ENCODE assay signal across 10 mouse cellular contexts in genomic region chr9:75775129-75775845, GRCm38 (mm10). TPM values are rescaled to one million over a fixed set of nuclear protein-coding genes. Genes with fewer than 3 reads are reported as not detected.
DNase-seq lines count a peak whose midpoint lies in the region; ATAC-seq lines count a peak whose summit lies in the region.
"Had no signal": no experiment of that assay in that cellular context is flagged by ENCODE, and none has a peak within 500 bp of the region (broad histone marks: within the 10 kb centered on the region; RNA-seq: fewer than 3 reads in every experiment).

Gene Bmp5, plus strand, starts transcription at chr9:75775364.

- H3K4me3 ChIP-seq in heart, embryonic 16.5 days (ENCODE audit: low read length), result peak within 1 kb of the TSS; percentile 53
- H3K4me3 ChIP-seq in intestine, embryonic 15.5 days (replicated peaks), result peak within 1 kb of the TSS; percentile 34
- no peak within 1 kb of the TSS for H3K4me3 ChIP-seq in midbrain, embryonic 14.5 days (replicated peaks; ENCODE audit: low read depth, low read length)

- peak within 1 kb of the TSS; percentile 74 for H3K27ac ChIP-seq in heart, embryonic 16.5 days (ENCODE audit: low read length)
- peak within 1 kb of the TSS; percentile 40; the same call in 1 of the 2 replicates for H3K27ac ChIP-seq in intestine, embryonic 15.5 days
- no peak within 1 kb of the TSS for H3K27ac ChIP-seq in midbrain, embryonic 14.5 days (replicated peaks; ENCODE audit: low read depth, low read length)

- WGBS in heart, embryonic 16.5 days, result 20% methylated on average over 7 of the region's 7 CpGs
- WGBS in intestine, embryonic 15.5 days, result 21% methylated on average over 7 of the region's 7 CpGs
- WGBS in midbrain, embryonic 14.5 days, result 26% methylated on average over 7 of the region's 7 CpGs

- ATAC-seq in heart, embryonic 16.5 days (replicated peaks; ENCODE audit: extremely low read depth, insufficient read depth, low FRiP score), result no peak
- ATAC-seq in intestine, embryonic 15.5 days, result no peak
- ATAC-seq in midbrain, embryonic 14.5 days (ENCODE audit: low FRiP score, low TSS enrichment), result no peak

- intact Hi-C loops in heart, postnatal 14 days (cut with DNase I), result no loop called here

- DNase-seq in heart, postnatal 14 days, result no peak
- peak; percentile 24 for DNase-seq in embryo, embryonic 11.5 days (ENCODE audit: low read depth, low spot score)
- DNase-seq in midbrain, embryonic 14.5 days, result peak; percentile 25
- DNase-seq in ovary, postnatal 36 days (ENCODE audit: low spot score), result no peak
- DNase-seq in right cerebral cortex, postnatal 14 days, result no peak
- DNase-seq in kidney, adult 11 months, result no peak
- DNase-seq: left cerebral cortex, postnatal 4 days; spleen, adult 18-20 months had no signal

- no peaks in the 10 kb centered on the region for H3K36me3 ChIP-seq in heart, embryonic 16.5 days (ENCODE audit: control insufficient read depth, insufficient read depth)
- no peaks in the 10 kb centered on the region for H3K36me3 ChIP-seq in intestine, embryonic 15.5 days
- no peaks in the 10 kb centered on the region for H3K36me3 ChIP-seq in midbrain, embryonic 14.5 days (ENCODE audit: control insufficient read depth, insufficient read depth, low read length)

- peak within 1 kb of the TSS; percentile 70 for H3K9ac ChIP-seq in heart, embryonic 16.5 days (ENCODE audit: low read length)
- H3K9ac ChIP-seq in intestine, embryonic 15.5 days, result peak within 1 kb of the TSS; percentile 39; the same call in 1 of the 2 replicates
- no peak within 1 kb of the TSS for H3K9ac ChIP-seq in midbrain, embryonic 14.5 days (replicated peaks; ENCODE audit: low read length)

- no peaks in the 10 kb centered on the region for H3K27me3 ChIP-seq in heart, embryonic 16.5 days (ENCODE audit: control insufficient read depth, insufficient read depth, low read length)
- no peaks in the 10 kb centered on the region for H3K27me3 ChIP-seq in intestine, embryonic 15.5 days (replicated peaks)
- H3K27me3 ChIP-seq in midbrain, embryonic 14.5 days (ENCODE audit: control insufficient read depth, insufficient read depth, low read length), result no peaks in the 10 kb centered on the region

- no peaks in the 10 kb centered on the region; the same call in 1 of the 2 replicates for H3K4me1 ChIP-seq in heart, embryonic 16.5 days (ENCODE audit: control insufficient read depth, insufficient read depth, low read length)
- H3K4me1 ChIP-seq in intestine, embryonic 15.5 days (replicated peaks), result no peaks in the 10 kb centered on the region
- H3K4me1 ChIP-seq in midbrain, embryonic 14.5 days (ENCODE audit: control insufficient read depth, insufficient read depth, low read length), result no peaks in the 10 kb centered on the region; the same call in 1 of the 2 replicates

- no peaks in the 10 kb centered on the region for H3K9me3 ChIP-seq in heart, embryonic 16.5 days (replicated peaks; ENCODE audit: control insufficient read depth, low read length)
- H3K9me3 ChIP-seq in intestine, embryonic 15.5 days, result no peaks in the 10 kb centered on the region
- no peaks in the 10 kb centered on the region for H3K9me3 ChIP-seq in midbrain, embryonic 14.5 days (ENCODE audit: control insufficient read depth, low read length)

- peak within 1 kb of the TSS; percentile 56 for H3K4me2 ChIP-seq in heart, embryonic 16.5 days (ENCODE audit: low read depth, low read length)
- peak within 1 kb of the TSS; percentile 51 for H3K4me2 ChIP-seq in intestine, embryonic 15.5 days (replicated peaks)
- no peak within 1 kb of the TSS for H3K4me2 ChIP-seq in midbrain, embryonic 14.5 days (ENCODE audit: low read length)

RNA-seq across cellular contexts. Expression of gene Bmp5, which starts in this region (rescaled TPM):
- 5.3 and 7.1 TPM in 2 replicates for polyA plus RNA-seq in heart, embryonic 16.5 days (2015; fragmentation: Nextera tagmentation; extraction: Ambion mirVana)
- 1 to 10 TPM; 1.1 to 1.4 TPM for total RNA-seq in heart, postnatal 14 days (2021)
- polyA plus RNA-seq in intestine, embryonic 15.5 days (2015; fragmentation: Nextera tagmentation; extraction: Ambion mirVana), result 8.6 and 9.0 TPM in 2 replicates
- 0.50 and 3.7 TPM in 2 replicates for polyA plus RNA-seq in midbrain, embryonic 14.5 days (2014; fragmentation: Nextera tagmentation; extraction: Ambion mirVana)

Comparison
In these comparisons a context has a peak if more than half of its experiments do, and no peak if none do; other contexts are left out.
1. DNase-seq: peak in embryo, embryonic 11.5 days (single experiment) and midbrain, embryonic 14.5 days (single experiment); none in heart, postnatal 14 days (0 of 2), ovary, postnatal 36 days (single experiment), right cerebral cortex, postnatal 14 days (single experiment) and kidney, adult 11 months (single experiment).